Mouse (Mus musculus) forebrain, postnatal 0 days (tissue): ENCODE measurements at regions not wholly inside any gene's neighbourhood (a gene's known extent, or its start where the extent isn't known, plus 50 kb on each side); places are given as distances from the start of the nearest gene placed in this dataset.

Source experiments
- ATAC-seq: fragments of 200-750 bp; cut with Nextera tagmentation; 2 replicates; pipeline ENCODE4 v1.8.0; 2017; ENCODE audit warnings: mild to moderate bottlenecking, moderate library complexity
- DNase-seq: peaks from one replicate; pipeline ENCODE4 v3.0.0-alpha.2; 2015
- H3K27ac ChIP-seq: fragments of 300-500 bp; sonication (generic); 2 replicates; pipeline ENCODE4 v1.5.1; 2014; ENCODE audit warnings: low read depth, mild to moderate bottlenecking, antibody characterized with exemption, low read length, moderate library complexity, mixed read lengths
- H3K27me3 ChIP-seq: fragments of 300-500 bp; sonication (generic); 2 replicates; pipeline ENCODE4 v1.6.1; 2014; ENCODE audit warnings: mild to moderate bottlenecking, low read length, mixed read lengths; ENCODE audit not compliant: insufficient read depth
- H3K36me3 ChIP-seq: fragments of 300-500 bp; sonication (generic); 2 replicates; pipeline ENCODE4 v1.6.1; 2014; ENCODE audit warnings: mild to moderate bottlenecking, moderate library complexity; ENCODE audit not compliant: insufficient read depth
- H3K4me1 ChIP-seq: fragments of 300-500 bp; sonication (generic); 2 replicates; pipeline ENCODE4 v1.6.1; 2014; ENCODE audit warnings: antibody characterized with exemption; ENCODE audit not compliant: insufficient read depth
- H3K4me2 ChIP-seq: fragments of 300-500 bp; sonication (generic); 2 replicates; pipeline ENCODE4 v1.6.1; 2014; ENCODE audit warnings: low read depth, mild to moderate bottlenecking, moderate library complexity
- H3K4me3 ChIP-seq: fragments of 300-500 bp; sonication (generic); 2 replicates; pipeline ENCODE4 v1.5.1; 2014; ENCODE audit warnings: low read depth, low read length, mixed read lengths
- H3K9ac ChIP-seq: fragments of 300-500 bp; sonication (generic); 2 replicates; pipeline ENCODE4 v1.6.1; 2014; ENCODE audit warnings: mild to moderate bottlenecking
- H3K9me3 ChIP-seq: fragments of 300-500 bp; sonication (generic); 2 replicates; pipeline ENCODE4 v1.6.1; 2016; ENCODE audit warnings: low read length
- CTCF ChIP-seq: sonication (generic); IDR thresholded peaks from 2 replicates; pipeline ENCODE4 v1.5.1; 2016; ENCODE audit warnings: antibody characterized with exemption, control low read depth, low read depth
- WGBS: fragments of 180-500 bp; shearing (Covaris S2); extraction: QIAGEN DNeasy Blood & Tissue Kit; methylation state at CpG from one replicate; pipeline ENCODE4 v1.1.7; 2014; 5-methylcytosine and 5-hydroxymethylcytosine counted together

- no peak overlapping the region for H3K4me3 ChIP-seq
- DNase-seq: no peak
- H3K9ac ChIP-seq: no peak overlapping the region
- WGBS: 70% methylated on average over 7 of the region's 7 CpGs
- H3K27ac ChIP-seq: no peak overlapping the region
- no peaks in the 10 kb centered on the region for H3K36me3 ChIP-seq
- H3K9me3 ChIP-seq: no peaks in the 10 kb centered on the region
- peak; percentile 34; the same call in 1 of the 2 replicates for ATAC-seq
- TF ChIP-seq CTCF: no peak
- H3K4me1 ChIP-seq: no peaks in the 10 kb centered on the region
- no peak overlapping the region for H3K4me2 ChIP-seq
- no peaks in the 10 kb centered on the region for H3K27me3 ChIP-seq
Observed at GRCm38 (mm10) chr12:46444644-46445313, 373.9 kb downstream of the Nova1 start.

GRCm38 (mm10) chr12:46419591-46419990, 399.1 kb downstream of the Nova1 start:
- Histone ChIP-seq H3K4me1 (peaks cover 3% of the 10 kb centered on the region; the same call in 1 of the 2 replicates), H3K9ac (no peak overlapping the region), H3K27ac (no peak overlapping the region), H3K27me3 (no peaks in the 10 kb centered on the region), H3K36me3 (no peaks in the 10 kb centered on the region), H3K9me3 (no peaks in the 10 kb centered on the region), H3K4me2 (no peak overlapping the region), H3K4me3 (no peak overlapping the region)
- 75% methylated on average over 4 of the region's 4 CpGs for WGBS
- no peak for TF ChIP-seq CTCF
- ATAC-seq: no peak
- no peak for DNase-seq

DNA sequence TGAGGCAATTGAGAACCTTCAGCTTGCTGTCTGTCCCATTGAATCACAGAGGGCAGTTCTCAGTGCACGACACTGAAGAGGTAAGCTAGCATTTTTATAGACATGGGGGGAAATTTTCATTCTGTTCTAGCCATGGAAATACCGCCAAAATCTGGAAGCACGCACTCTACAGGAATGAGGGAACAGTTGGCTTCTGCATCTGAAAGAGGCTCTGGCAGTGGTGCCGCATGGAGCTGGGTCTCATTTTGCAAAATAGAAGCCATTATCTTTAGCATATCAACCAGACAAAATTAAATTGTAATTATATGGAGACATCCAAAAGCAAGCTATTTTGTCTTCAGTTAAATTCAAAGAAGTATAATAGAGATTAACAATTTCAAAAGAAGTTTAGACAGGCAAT, 399.7 kb downstream of the Nova1 start:
- Histone ChIP-seq H3K9me3 (no peaks in the 10 kb centered on the region), H3K4me3 (no peak overlapping the region), H3K27ac (no peak overlapping the region), H3K27me3 (no peaks in the 10 kb centered on the region), H3K4me1 (peaks cover 3% of the 10 kb centered on the region; the same call in 1 of the 2 replicates), H3K9ac (no peak overlapping the region), H3K36me3 (no peaks in the 10 kb centered on the region), H3K4me2 (no peak overlapping the region)
- ATAC-seq: peak; percentile 51; the same call in 1 of the 2 replicates
- DNase-seq: peak; percentile 10
- WGBS: 41% methylated on average over 4 of the region's 4 CpGs
- TF ChIP-seq CTCF: no peak

DNA sequence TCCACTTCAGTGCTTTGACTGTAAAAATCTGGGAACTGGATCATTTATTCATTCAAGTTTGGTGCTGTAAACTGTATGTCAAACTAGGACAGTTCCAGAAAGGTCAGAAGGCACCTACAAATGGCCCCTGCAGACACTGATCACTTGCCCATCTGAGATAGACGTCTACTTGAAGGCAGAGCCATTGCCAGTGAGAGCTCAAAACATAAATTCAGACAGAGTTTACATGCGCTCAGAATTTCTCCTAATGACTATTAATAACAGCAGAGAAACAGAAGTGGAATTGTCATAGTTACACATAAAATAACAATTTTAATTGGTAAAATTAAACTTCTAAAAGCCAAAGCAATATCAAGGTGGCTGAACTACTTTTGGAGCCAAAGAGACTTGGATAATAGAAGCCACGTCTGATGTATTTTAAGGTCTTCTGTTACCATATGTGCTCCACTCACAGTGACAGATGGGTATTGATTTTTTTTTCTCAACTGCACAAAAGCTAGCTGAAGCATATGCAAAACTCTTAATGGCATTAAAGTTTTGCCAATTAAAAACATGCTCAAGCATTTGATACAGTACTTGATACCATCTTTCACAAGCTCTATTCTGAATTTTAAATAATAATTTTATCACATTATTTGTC, 401.8 kb downstream of the Nova1 start:
- H3K4me2 ChIP-seq: no peak overlapping the region
- ATAC-seq (peak; percentile 47; the same call in 1 of the 2 replicates), DNase-seq (peak; percentile 35)
- H3K9me3 ChIP-seq: no peaks in the 10 kb centered on the region
- WGBS: 40% methylated on average over 3 of the region's 3 CpGs
- H3K27me3 ChIP-seq: no peaks in the 10 kb centered on the region
- H3K4me1 ChIP-seq: peaks cover 3% of the 10 kb centered on the region; the same call in 1 of the 2 replicates
- H3K4me3 ChIP-seq: no peak overlapping the region
- no peak overlapping the region for H3K27ac ChIP-seq
- no peak for TF ChIP-seq CTCF
- no peaks in the 10 kb centered on the region for H3K36me3 ChIP-seq
- no peak overlapping the region for H3K9ac ChIP-seq

DNA sequence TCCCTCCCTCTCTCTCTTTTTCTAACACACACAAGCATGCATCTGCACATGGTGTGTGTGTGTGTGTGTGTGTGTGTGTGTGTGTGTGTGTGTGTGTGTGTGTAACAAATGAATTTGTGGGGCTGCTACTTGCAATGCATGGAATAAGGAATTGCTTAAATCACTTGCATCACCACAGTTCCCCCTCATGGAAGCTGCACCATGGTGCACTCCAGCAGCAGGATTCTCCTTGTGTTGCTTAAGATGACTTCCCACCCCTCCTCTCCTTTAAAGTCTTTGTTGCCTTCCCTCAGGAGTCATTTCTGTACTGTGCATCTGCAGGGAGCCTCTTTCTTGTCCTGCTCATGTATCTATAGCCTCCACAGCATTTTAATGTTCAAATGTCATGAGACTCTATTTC, 402.5 kb downstream of the Nova1 start:
- Histone ChIP-seq H3K4me3 (no peak overlapping the region), H3K4me1 (peaks cover 3% of the 10 kb centered on the region; the same call in 1 of the 2 replicates), H3K27ac (no peak overlapping the region), H3K36me3 (no peaks in the 10 kb centered on the region), H3K4me2 (no peak overlapping the region), H3K27me3 (no peaks in the 10 kb centered on the region), H3K9ac (no peak overlapping the region), H3K9me3 (no peaks in the 10 kb centered on the region)
- DNase-seq (peak; percentile 26), ATAC-seq (peak; percentile 68)
- TF ChIP-seq CTCF: peak; percentile 37

DNA sequence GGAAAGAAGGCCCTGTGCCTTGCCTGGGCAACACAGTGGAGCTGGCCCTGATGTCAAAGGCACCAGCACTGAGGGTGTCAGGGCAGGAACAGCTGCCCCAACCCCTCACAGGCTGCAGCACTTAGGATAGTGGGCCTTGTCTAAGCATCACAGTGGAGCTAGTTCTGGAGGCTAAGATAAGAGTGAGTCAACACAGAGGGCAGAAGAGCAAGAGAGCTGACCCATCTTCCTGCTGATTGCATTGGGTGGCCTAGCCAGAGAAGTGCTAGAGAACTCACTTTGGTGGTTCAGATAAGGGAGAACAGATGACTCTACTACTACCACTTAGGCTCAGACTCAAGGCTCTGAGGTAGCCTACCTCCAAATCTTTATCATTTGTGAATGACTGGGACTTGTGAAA, 413.1 kb downstream of the Nova1 start:
- DNase-seq: no peak
- Histone ChIP-seq H3K9ac (no peak overlapping the region), H3K9me3 (no peaks in the 10 kb centered on the region), H3K4me3 (no peak overlapping the region), H3K27me3 (no peaks in the 10 kb centered on the region), H3K36me3 (no peaks in the 10 kb centered on the region), H3K4me1 (no peaks in the 10 kb centered on the region), H3K4me2 (no peak overlapping the region), H3K27ac (no peak overlapping the region)
- ATAC-seq: no peak
- no peak for TF ChIP-seq CTCF

- H3K27me3 ChIP-seq: no peaks in the 10 kb centered on the region
- TF ChIP-seq CTCF: no peak
- H3K4me3 ChIP-seq: peak overlapping the region; percentile 53
- under 1% methylated on average over 14 of the region's 14 CpGs for WGBS
- H3K27ac ChIP-seq: peak overlapping the region; percentile 10; the same call in 1 of the 2 replicates
- ATAC-seq (peak; percentile 78), DNase-seq (peak; percentile 61)
- H3K36me3 ChIP-seq: no peaks in the 10 kb centered on the region
- H3K9me3 ChIP-seq: no peaks in the 10 kb centered on the region
- peak overlapping the region; percentile 75 for H3K4me2 ChIP-seq
- peak overlapping the region; percentile 58 for H3K9ac ChIP-seq
- no peaks in the 10 kb centered on the region for H3K4me1 ChIP-seq
Observed at GRCm38 (mm10) chr12:46399653-46399975, 419.1 kb downstream of the Nova1 start.
